Comparison of ENCODE assay signal across 10 mouse cellular contexts in the genomic region with DNA sequence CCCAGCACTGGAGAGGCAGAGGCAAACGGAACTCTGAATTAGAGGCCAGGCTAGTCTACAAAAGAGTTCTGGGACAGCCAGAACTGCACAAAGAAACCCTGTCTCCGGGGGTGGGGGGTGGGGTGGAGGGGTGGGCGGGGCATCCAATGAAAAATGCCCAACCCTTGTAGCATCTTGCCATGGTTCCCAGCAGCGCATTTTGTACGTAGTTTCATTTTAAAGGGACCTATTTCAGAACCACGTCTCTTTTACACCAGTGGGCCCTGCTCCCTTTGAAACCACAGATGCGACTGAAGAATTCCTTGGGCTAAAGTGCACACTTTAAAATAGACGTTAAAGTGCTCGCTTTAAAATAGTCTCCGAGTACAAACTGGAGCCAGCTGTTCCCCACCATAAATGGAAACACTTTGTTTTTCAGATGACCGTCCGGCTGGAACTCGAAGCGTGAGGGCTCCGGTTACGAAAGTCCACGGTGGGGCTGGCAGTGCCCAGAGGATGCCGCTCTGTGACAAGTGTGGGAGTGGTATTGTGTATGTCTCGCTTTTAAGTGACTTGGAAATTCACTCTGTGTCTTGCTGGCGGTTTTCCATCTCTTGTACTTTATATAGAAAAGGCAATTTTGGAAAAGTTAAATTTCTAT. TPM values are rescaled to one million over a fixed set of nuclear protein-coding genes. Genes with fewer than 3 reads are reported as not detected.
DNase-seq lines count a peak whose midpoint lies in the region; ATAC-seq and TF ChIP-seq lines count a peak whose summit lies in the region.
"Had no signal": no experiment of that assay in that cellular context is flagged by ENCODE, and none has a peak within 500 bp of the region (broad histone marks: within the 10 kb centered on the region; RNA-seq: fewer than 3 reads in every experiment).

No protein-coding gene starts in this region.

- intact Hi-C loops in gastrocnemius, adult 2 months (cut with DNase I): no loop called here
- intact Hi-C loops in gastrocnemius, postnatal 36 days (cut with DNase I): no loop called here

- in situ Hi-C loops in CH12.LX (cut with MboI; ENCODE audit: low pct_ligation_motif_present, low pct_unique_long_range_greater_than_20kb, low sequenced_read_pairs): no loop called here

- H3K4me2 ChIP-seq in CH12.LX (ENCODE audit: insufficient read depth, low read depth, poor library complexity, severe bottlenecking): peak overlapping the region; percentile 74
- H3K4me2 ChIP-seq in limb, embryonic 12.5 days: 0 out of 2 replicates have a peak overlapping the region, but pooled peaks have one; percentile 15
- H3K4me2 ChIP-seq: liver, embryonic 11.5 days had no signal

- ATAC-seq in limb, embryonic 12.5 days (ENCODE audit: insufficient number of reproducible peaks, insufficient read depth, low FRiP score, low TSS enrichment, low read depth): no peak
- no peak for ATAC-seq in megakaryocyte progenitor cell, adult 5-6 weeks (replicated peaks; ENCODE audit: poor library complexity)
- ATAC-seq in cerebellum, adult (ENCODE audit: insufficient number of reproducible peaks, low FRiP score, low TSS enrichment): no peak

- H3K79me2 ChIP-seq in CH12.LX (replicated peaks; ENCODE audit: control insufficient read depth, extremely low read depth, insufficient read depth, poor library complexity, severe bottlenecking): no peaks in the 10 kb centered on the region

- no peak for TF ChIP-seq CTCF in gastrocnemius, adult 2 months (IDR thresholded peaks at IDR 0.05)
- no peak for TF ChIP-seq CTCF in CH12.LX (conservative IDR thresholded peaks at IDR 0.05 in 1 of 2, IDR thresholded peaks at IDR 0.05 in 1 of 2; ENCODE audit: low read depth in 2 of 2, low read length in 2 of 2)

- peak; percentile 72 for DNase-seq in gastrocnemius, adult 2 months
- no peak for DNase-seq in gastrocnemius, postnatal 36 days
- no peak for DNase-seq in CH12.LX (ENCODE audit: extremely low read depth)
- peak; percentile 39 for DNase-seq in gastrocnemius, postnatal 25 days
- no peak for DNase-seq in cerebellum, postnatal 36 days

- dilution Hi-C loops in CH12.LX (cut with MboI; ENCODE audit: extremely low pct_ligation_motif_present, extremely low pct_unique_long_range_greater_than_20kb, low sequenced_read_pairs): no loop called here

- peak overlapping the region; percentile 89 for H3K27ac ChIP-seq in gastrocnemius, adult 2 months
- H3K27ac ChIP-seq in CH12.LX (ENCODE audit: insufficient read depth, low read depth): no peak overlapping the region
- H3K27ac ChIP-seq in limb, embryonic 12.5 days: peak overlapping the region; percentile 43; the same call in 1 of the 2 replicates

- H3K4me3 ChIP-seq in gastrocnemius, adult 2 months: peak overlapping the region; percentile 57
- peak overlapping the region in 1 of 3 experiments; percentile 38 for H3K4me3 ChIP-seq in CH12.LX (replicated peaks in 1 of 3; ENCODE audit: low read depth in 2 of 3, low read length in 2 of 3, poor library complexity in 1 of 3)
- no peak overlapping the region for H3K4me3 ChIP-seq in limb, embryonic 12.5 days (replicated peaks)

- no peak for TF ChIP-seq RAD21 in CH12.LX (IDR thresholded peaks at IDR 0.05; ENCODE audit: low read depth, low read length)

- H3K9me3 ChIP-seq in CH12.LX (replicated peaks; ENCODE audit: low read length): no peaks in the 10 kb centered on the region
- H3K9me3 ChIP-seq in limb, embryonic 12.5 days: 0 out of 2 replicates have a peak, but pooled peaks cover 1% of the 10 kb centered on the region

- no peak for TF ChIP-seq EP300 in CH12.LX (IDR thresholded peaks at IDR 0.05; ENCODE audit: low read length)

- H3K27me3 ChIP-seq in CH12.LX (replicated peaks): no peaks in the 10 kb centered on the region
- no peaks in the 10 kb centered on the region for H3K27me3 ChIP-seq in limb, embryonic 12.5 days

- H3K36me3 ChIP-seq in CH12.LX (replicated peaks in 1 of 2; ENCODE audit: control insufficient read depth in 1 of 2, insufficient read depth in 1 of 2, low read length in 1 of 2): no peaks in the 10 kb centered on the region
- H3K36me3 ChIP-seq in limb, embryonic 12.5 days: no peaks in the 10 kb centered on the region

- peaks cover 0 to 3% of the 10 kb centered on the region in 2 experiments; a peak in 1 of 4 replicates for H3K4me1 ChIP-seq in CH12.LX (ENCODE audit: control insufficient read depth in 1 of 2, insufficient read depth in 2 of 2)
- H3K4me1 ChIP-seq in limb, embryonic 12.5 days (replicated peaks): 0 out of 2 replicates have a peak, but pooled peaks cover 5% of the 10 kb centered on the region

- TF ChIP-seq POLR2A in CH12.LX (IDR thresholded peaks at IDR 0.05; ENCODE audit: low read depth, low read length): no peak

- no peak overlapping the region for H3K9ac ChIP-seq in CH12.LX (ENCODE audit: insufficient read depth, low read depth)
- H3K9ac ChIP-seq in limb, embryonic 12.5 days (replicated peaks): no peak overlapping the region

- WGBS in limb, embryonic 12.5 days: 49% methylated on average over 20 of the region's 20 CpGs

TF ChIP-seq in CH12.LX, 34 proteins besides CTCF, POLR2A, EP300 and RAD21:
- TF ChIP-seq BHLHE40 (IDR thresholded peaks at IDR 0.05; ENCODE audit: low read depth, low read length) (0 out of 2 replicates have a peak, but pooled peaks have one; percentile 16), MAFK (IDR thresholded peaks at IDR 0.05; ENCODE audit: insufficient replicate concordance, low read length) (no peak), IRF4 (IDR thresholded peaks at IDR 0.05; ENCODE audit: low read depth, low read length) (0 out of 2 replicates have a peak, but pooled peaks have one; percentile 19), MEF2A (IDR thresholded peaks at IDR 0.05; ENCODE audit: borderline replicate concordance, low read depth, low read length) (0 out of 2 replicates have a peak, but pooled peaks have one; percentile 21)
TF ChIP-seq in CH12.LX: peak in this region for 3.

RNA-seq across cellular contexts. Expression of a gene that starts 17.3 kb away (rescaled TPM):
- not detected for total RNA-seq in gastrocnemius, adult 2 months (2021)
- not detected for total RNA-seq in gastrocnemius, postnatal 36 days (2021)
- not detected in 2 replicates for total RNA-seq in CH12.LX (2012; rRNA removed)
- not detected in 2 replicates for total RNA-seq in CH12.LX (2014; rRNA removed)
- not detected in 2 replicates for polyA plus RNA-seq in CH12.LX (2012; ENCODE audit: insufficient read length, low read depth)
- total RNA-seq in gastrocnemius, postnatal 25 days (2021): not detected
- polyA plus RNA-seq in limb, embryonic 12.5 days (2016; fragmentation: Nextera tagmentation; extraction: Ambion mirVana): 0.14 TPM in 1 of 2 replicates, not detected in the other
- total RNA-seq in megakaryocyte progenitor cell, adult 5-6 weeks (2015): not detected in 2 replicates
- not detected in 2 replicates for total RNA-seq in megakaryocyte progenitor cell, adult 5-6 weeks (2017)
- total RNA-seq: heart, postnatal 14 days had no signal
- polyA plus RNA-seq: liver, embryonic 11.5 days had no signal

RNA-seq across cellular contexts. Expression of a gene that starts 31.9 kb away (rescaled TPM):
- total RNA-seq in gastrocnemius, adult 2 months (2021): 100 to 1,000 TPM; 516 to 675 TPM
- total RNA-seq in gastrocnemius, postnatal 36 days (2021): 100 to 1,000 TPM; 579 to 670 TPM
- total RNA-seq in CH12.LX (2012; rRNA removed) (not detected in 2 replicates), CH12.LX (2014; rRNA removed) (0.15 TPM in 1 of 2 replicates, not detected in the other)
- not detected in 2 replicates for polyA plus RNA-seq in CH12.LX (2012; ENCODE audit: insufficient read length, low read depth)
- total RNA-seq in gastrocnemius, postnatal 25 days (2021): 100 to 1,000 TPM; 619 to 821 TPM
- 17.9 and 22.7 TPM in 2 replicates for polyA plus RNA-seq in limb, embryonic 12.5 days (2016; fragmentation: Nextera tagmentation; extraction: Ambion mirVana)
- not detected in 2 replicates for total RNA-seq in megakaryocyte progenitor cell, adult 5-6 weeks (2015)
- not detected in 2 replicates for total RNA-seq in megakaryocyte progenitor cell, adult 5-6 weeks (2017)

RNA-seq across cellular contexts. Expression of a gene that starts 57.9 kb away (rescaled TPM):
- total RNA-seq in gastrocnemius, adult 2 months (2021): under 1 TPM; 0.28 to 0.59 TPM
- under 1 TPM; 0.27 to 0.31 TPM for total RNA-seq in gastrocnemius, postnatal 36 days (2021)
- total RNA-seq in CH12.LX (2012; rRNA removed): 0.84 and 0.85 TPM in 2 replicates
- total RNA-seq in CH12.LX (2014; rRNA removed): 2.1 and 2.3 TPM in 2 replicates
- 1.5 and 1.8 TPM in 2 replicates for polyA plus RNA-seq in CH12.LX (2012; ENCODE audit: insufficient read length, low read depth)
- total RNA-seq in gastrocnemius, postnatal 25 days (2021): under 1 TPM; 0.16 to 0.61 TPM
- polyA plus RNA-seq in limb, embryonic 12.5 days (2016; fragmentation: Nextera tagmentation; extraction: Ambion mirVana): 3.4 and 4.9 TPM in 2 replicates
- total RNA-seq in megakaryocyte progenitor cell, adult 5-6 weeks (2015): 0.79 and 1.6 TPM in 2 replicates
- total RNA-seq in megakaryocyte progenitor cell, adult 5-6 weeks (2017): 0.21 and 1.3 TPM in 2 replicates

RNA-seq across cellular contexts. Expression of a gene that starts 58.2 kb away (rescaled TPM):
- total RNA-seq in gastrocnemius, adult 2 months (2021): 10 to 100 TPM; 36.0 to 43.8 TPM
- 10 to 100 TPM; 34.8 to 39.5 TPM for total RNA-seq in gastrocnemius, postnatal 36 days (2021)
- 47.2 and 50.1 TPM in 2 replicates for total RNA-seq in CH12.LX (2012; rRNA removed)
- 105 and 110 TPM in 2 replicates for total RNA-seq in CH12.LX (2014; rRNA removed)
- 51.2 and 55.1 TPM in 2 replicates for polyA plus RNA-seq in CH12.LX (2012; ENCODE audit: insufficient read length, low read depth)
- total RNA-seq in gastrocnemius, postnatal 25 days (2021): 10 to 100 TPM; 39.0 to 41.3 TPM
- 72.1 TPM in 2 replicates for polyA plus RNA-seq in limb, embryonic 12.5 days (2016; fragmentation: Nextera tagmentation; extraction: Ambion mirVana)
- 88.7 and 89.0 TPM in 2 replicates for total RNA-seq in megakaryocyte progenitor cell, adult 5-6 weeks (2015)
- 149 and 162 TPM in 2 replicates for total RNA-seq in megakaryocyte progenitor cell, adult 5-6 weeks (2017)

Comparison
In these comparisons a context has a peak if more than half of its experiments do, and no peak if none do; other contexts are left out.
1. DNase-seq: peak in gastrocnemius, adult 2 months (single experiment) and gastrocnemius, postnatal 25 days (single experiment); none in gastrocnemius, postnatal 36 days (0 of 2), CH12.LX (single experiment) and cerebellum, postnatal 36 days (0 of 2).
2. RNA of a gene that starts 31.9 kb away (total RNA-seq): 619 to 821 TPM in gastrocnemius, postnatal 25 days, 516 to 675 TPM in gastrocnemius, adult 2 months and 579 to 670 TPM in gastrocnemius, postnatal 36 days; 0.15 TPM in CH12.LX and not detected in megakaryocyte progenitor cell, adult 5-6 weeks; every median in the first group is over 100 times any median in the second.